Mouse (Mus musculus): ENCODE results near the gene Syvn1.

The Syvn1 gene

DNA sequence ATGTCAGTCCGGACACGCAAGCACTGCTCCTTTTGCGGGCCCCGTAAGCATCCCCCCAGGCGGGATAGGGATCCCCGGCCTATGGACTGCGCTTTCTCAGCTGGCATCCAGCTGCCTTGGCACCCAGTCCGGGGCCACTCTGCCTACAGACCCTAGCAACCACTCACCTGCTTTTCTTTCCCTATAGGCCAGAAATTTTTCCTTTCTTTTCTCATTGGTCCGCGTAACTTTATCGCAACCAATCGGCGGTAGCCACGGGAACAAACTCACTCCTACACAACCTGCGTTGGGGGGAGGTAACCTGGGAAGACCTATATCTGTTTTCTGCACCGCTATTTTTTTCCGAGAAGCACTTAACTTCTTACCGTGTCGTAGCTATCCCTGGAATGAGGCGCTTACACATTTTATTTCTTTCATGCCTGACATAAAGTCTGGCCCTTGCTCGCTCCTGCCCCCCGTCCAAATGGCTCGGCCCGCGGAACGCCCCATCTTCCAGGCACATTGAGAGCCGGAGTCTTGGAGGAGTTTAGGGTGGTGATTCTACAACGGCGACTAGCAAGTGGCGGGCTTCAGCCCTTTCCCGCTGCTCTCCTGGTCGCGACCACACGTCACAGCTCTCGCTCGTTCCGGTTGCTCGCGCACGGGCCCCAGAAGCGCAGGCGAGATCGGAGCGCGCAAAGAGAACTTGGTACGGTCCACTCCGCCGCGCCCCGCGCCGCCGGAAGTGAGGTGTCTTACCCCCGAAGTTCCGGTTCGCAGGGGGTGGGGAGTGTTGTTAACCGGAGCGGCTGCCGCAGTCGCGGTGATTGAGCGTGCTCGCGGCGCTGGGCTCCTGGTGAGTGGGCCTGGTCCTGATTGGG, at the start of gene Syvn1:
Gene Syvn1, plus strand, starts transcription at position 283 of the 860 bp plus-strand sequence.
- DNase-seq (ENCODE audit: low spot score in 2 of 2) = peak; percentile 85 to 87

GRCm38 (mm10) chr19:5998180-5998579, 48.2 kb upstream of the Syvn1 start:
- DNase-seq (ENCODE audit: low spot score in 2 of 2) = no peak

DNA sequence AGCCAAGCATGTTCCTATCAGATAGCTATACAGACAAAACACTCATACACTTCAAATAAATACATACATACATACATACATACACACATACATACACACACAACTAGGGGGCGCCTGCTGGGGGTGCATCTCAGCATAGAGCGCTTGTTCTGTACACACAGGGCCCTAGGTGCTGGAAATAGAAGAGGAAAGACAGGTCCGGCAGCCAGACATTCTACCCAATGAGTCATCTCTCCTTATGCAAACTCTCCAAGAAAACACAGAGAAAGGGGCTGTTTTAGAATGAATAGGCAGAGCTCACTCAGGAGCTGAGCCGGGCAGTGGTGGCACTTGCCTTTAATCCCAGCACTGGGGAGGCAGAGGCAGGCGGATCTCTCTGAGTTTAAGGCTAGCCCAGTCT, 46.4 kb upstream of the Syvn1 start:
- no peak for DNase-seq (ENCODE audit: low spot score in 2 of 2)

GRCm38 (mm10) chr19:6005541-6005940, 40.8 kb upstream of the Syvn1 start:
- DNase-seq (ENCODE audit: low spot score in 2 of 2) = no peak

DNA sequence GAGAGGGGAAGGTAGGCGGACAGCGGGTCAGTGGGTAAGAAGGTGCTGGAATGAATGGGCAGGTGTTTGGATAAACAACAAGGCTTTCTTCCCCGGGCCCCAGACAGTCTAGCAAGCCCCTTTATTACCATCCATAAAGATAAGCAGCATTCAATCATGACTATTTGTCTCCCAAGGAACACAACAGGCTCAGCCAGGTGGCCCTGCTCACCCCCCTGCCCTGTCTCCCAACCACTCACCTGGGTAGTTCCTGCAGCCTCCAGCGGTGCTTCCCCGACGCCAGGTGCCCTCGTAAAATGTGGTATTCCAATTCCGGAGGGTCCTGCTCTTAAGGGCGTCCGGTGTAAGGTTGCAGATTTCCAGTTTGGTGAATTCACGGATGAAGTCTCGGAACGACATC, 39.4 kb upstream of the Syvn1 start:
- DNase-seq (ENCODE audit: low spot score in 2 of 2) = no peak

GRCm38 (mm10) chr19:6009137-6009536, 37.2 kb upstream of the Syvn1 start:
- no peak for DNase-seq (ENCODE audit: low spot score in 2 of 2)

DNA sequence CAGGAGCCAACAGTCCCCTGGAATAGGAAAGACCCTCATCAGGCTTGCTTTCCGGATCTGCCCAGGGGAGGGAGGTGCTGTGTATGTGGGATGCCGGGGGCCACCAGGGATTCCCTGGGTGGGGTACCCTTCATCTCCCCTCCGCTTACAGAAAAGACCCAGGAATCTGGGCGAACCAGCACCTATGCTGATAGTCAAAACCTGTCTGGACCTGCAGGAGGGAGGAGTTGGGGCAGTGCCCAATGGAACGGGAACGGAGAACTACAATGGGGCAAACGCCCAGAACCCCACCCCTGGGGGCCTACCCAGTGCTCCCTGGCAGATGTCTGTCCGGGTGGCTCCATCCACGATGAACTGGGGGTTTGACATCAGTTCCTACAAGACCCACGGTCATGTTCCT, 32.7 kb upstream of the Syvn1 start:
- DNase-seq (ENCODE audit: low spot score in 2 of 2) = peak in 1 of 2 experiments; percentile 52

- no peak for DNase-seq (ENCODE audit: low spot score in 2 of 2)
These were observed 31.3 kb upstream of the Syvn1 start for GRCm38 (mm10) chr19:6014991-6015510.

- DNase-seq (ENCODE audit: low spot score in 2 of 2) = peak; percentile 73 to 79
These were observed 30.7 kb upstream of the Syvn1 start, which contains the start of gene Capn1 for GRCm38 (mm10) chr19:6015511-6016315. TSS of gene Capn1 (minus strand) at chr19:6015897.

- no peak for DNase-seq (ENCODE audit: low spot score in 2 of 2)
These were observed 29.8 kb upstream of the Syvn1 start for GRCm38 (mm10) chr19:6016532-6016931.

- peak; percentile 66 to 90 for DNase-seq (ENCODE audit: low spot score in 2 of 2)
These were observed 28.0 kb upstream of the Syvn1 start for GRCm38 (mm10) chr19:6018142-6019089.

GRCm38 (mm10) chr19:6020276-6020675, 26.1 kb upstream of the Syvn1 start:
- no peak for DNase-seq (ENCODE audit: low spot score in 2 of 2)

DNA sequence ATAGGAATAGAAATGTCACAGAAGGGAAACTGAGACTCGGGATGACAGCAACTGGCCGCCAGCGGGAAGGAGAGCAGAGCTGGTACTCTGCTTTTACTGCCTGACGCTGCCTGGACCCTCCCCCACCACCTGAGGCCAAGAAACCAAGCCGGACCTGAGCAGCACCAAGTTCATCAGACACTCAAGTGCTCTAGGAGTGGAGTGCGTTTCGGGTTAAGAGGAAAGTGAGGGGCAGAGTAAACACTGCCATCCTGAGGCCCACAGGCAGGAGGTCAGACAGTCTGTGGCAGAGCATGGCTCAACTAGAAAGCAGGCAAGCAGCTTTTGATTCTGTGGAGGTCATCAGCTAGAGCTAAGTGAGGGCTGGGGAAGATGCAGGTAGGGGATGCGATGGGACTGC, 23.3 kb upstream of the Syvn1 start:
- no peak for DNase-seq (ENCODE audit: low spot score in 2 of 2)

DNA sequence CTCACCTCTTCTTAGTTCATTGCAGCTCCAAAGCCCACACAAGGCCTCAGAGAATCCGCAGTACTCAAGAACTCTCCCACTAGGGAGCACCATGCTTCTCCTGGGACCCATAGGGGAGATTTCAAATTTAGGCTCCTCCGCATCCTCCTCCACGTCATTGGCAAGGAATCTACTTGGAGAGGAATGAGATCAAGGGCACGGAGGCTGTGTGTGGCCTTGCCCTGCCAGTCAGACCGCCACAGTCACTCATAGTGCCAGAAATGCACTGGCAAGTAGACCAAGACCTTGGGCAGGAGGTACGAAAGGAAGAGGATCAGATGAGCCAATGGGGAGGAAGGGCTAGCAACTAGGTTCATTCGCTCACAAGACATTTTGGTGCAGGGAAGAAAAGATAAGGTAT, 22.4 kb upstream of the Syvn1 start:
- DNase-seq (ENCODE audit: low spot score in 2 of 2) = no peak

- DNase-seq (ENCODE audit: low spot score in 2 of 2) = no peak
These were observed 17.4 kb upstream of the Syvn1 start for GRCm38 (mm10) chr19:6028991-6029390.

DNA sequence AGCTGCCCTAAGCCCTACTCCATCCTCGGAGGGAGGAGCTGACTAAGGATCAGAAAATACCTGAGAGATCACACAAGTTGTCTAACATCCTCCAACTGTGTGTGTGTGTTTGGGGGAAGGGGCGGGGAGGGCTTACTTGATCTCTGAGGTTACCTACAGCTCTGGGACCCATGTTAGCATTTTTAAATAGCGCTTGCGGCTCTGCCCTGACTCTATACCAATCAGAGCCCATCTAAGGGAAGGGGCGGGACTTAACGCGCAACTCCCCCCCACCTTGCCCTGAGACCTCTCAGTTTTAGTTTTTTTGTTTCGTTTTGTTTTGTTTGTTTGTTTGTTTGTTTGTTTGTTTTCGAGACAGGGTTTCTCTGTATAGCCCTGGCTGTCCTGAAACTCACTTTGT, 16.9 kb upstream of the Syvn1 start:
- DNase-seq (ENCODE audit: low spot score in 2 of 2) = no peak

- no peak for DNase-seq (ENCODE audit: low spot score in 2 of 2)
These were observed 15.7 kb upstream of the Syvn1 start for GRCm38 (mm10) chr19:6030520-6031280.

DNA sequence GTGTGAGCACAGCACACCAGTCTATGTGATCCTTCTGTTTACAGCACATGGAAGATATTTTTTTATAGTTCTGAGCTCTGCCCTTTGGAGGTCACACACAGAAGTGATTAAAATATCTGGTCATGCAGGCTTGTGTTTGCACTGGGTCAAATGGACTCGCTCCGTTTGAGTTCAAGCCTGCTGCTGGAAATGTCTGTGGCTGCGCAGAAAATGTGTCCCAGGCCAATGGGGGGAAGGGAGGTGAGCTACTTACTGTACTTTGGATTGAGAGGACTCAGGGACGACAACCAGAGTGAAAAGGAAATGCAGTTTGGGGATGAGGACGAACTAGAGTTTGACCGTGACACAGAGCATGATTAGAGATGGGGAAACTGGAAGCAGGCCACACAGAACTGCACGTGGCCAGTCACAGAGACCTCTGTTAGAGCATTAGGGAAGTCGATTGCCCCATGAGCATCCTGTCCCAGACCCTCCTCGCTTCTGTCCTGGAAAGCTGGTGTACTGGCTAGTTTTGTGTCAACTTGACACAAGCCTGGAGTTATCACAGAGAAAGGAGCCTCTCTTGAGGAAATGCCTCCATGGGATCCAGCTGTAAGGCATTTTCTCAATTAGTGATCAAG, 10.3 kb upstream of the Syvn1 start:
- DNase-seq (ENCODE audit: low spot score in 2 of 2) = no peak

DNA sequence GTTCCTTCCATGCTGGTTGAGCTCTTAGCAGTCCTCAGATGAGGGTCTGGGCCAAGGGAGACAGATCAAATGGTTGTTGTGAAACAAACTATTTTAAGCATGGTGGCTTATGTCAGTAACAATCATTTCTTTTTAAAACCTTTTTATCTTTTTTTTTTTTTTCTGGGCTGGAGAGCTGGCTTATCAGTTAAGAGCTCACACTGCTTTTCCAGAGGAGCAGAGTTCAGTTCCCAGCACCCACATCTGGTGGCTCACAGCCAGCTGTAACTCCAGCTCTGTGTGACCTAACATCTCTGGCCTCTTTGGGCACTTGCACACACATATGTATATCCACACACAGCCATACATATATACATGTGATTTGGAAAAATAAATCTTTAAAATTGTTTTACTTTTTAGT, 8.7 kb upstream of the Syvn1 start:
- DNase-seq (ENCODE audit: low spot score in 2 of 2) = no peak

- no peak for DNase-seq (ENCODE audit: low spot score in 2 of 2)
These were observed 8.1 kb upstream of the Syvn1 start for GRCm38 (mm10) chr19:6038326-6038725.
